Mouse (Mus musculus) small intestine, adult 10 weeks (tissue): Measurements from ENCODE around the gene Gm12355. TPM values are rescaled to one million over a fixed set of nuclear protein-coding genes. Genes with fewer than 3 reads are reported as not detected.

Experiments
- polyA plus RNA-seq: library from polyadenylated mRNA; stranded (reverse); fragments of 350-450 nt; fragmentation: Illumina TruSeq; extraction: RNeasy Lipid Tissue Mini Kit (QIAGEN cat#74804); gene quantifications from one replicate; pipeline ENCODE4 v1.2.3, GENCODE M21; 2014; ENCODE audit warnings: low replicate concordance

The Gm12355 gene
- polyA plus RNA-seq: not detected

GRCm38 (mm10) chr11:98625611-98626410 is at the start of gene Gm12355, which contains the start of gene Gsdma3:
TSS of gene Gm12355 (minus strand) at chr11:98625661.
TSS of gene Gsdma3 (plus strand) at chr11:98626360.

GRCm38 (mm10) chr11:98664091-98664490 is 38.6 kb upstream of the Gm12355 start, which contains the start of gene Gsdma:
TSS of gene Gsdma (plus strand) at chr11:98664351.

GRCm38 (mm10) chr11:98646459-98646858 is 21.0 kb upstream of the Gm12355 start, which contains the start of gene Gsdma2:
TSS of gene Gsdma2 (plus strand) at chr11:98646759.

GRCm38 (mm10) chr11:98597991-98598390 is 27.5 kb downstream of the Gm12355 start, which contains the start of gene Lrrc3c:
TSS of gene Lrrc3c (plus strand) at chr11:98598291.

GRCm38 (mm10) chr11:98586892-98587563 is 38.4 kb downstream of the Gm12355 start, which contains the start of gene Ormdl3:
TSS of gene Ormdl3 (minus strand) at chr11:98587368.

Other genes with a start within 250 kb of the Gm12355 start
- gene Tcap, start 241.8 kb downstream of the Gm12355 start, polyA plus RNA-seq: not detected
- not detected for gene Pnmt, start 239.2 kb downstream of the Gm12355 start, polyA plus RNA-seq
- not detected for gene Pgap3, start 225.2 kb downstream of the Gm12355 start, polyA plus RNA-seq
- 2.1 TPM for gene Erbb2, start 213.2 kb downstream of the Gm12355 start, polyA plus RNA-seq
- gene Mien1, start 186.7 kb downstream of the Gm12355 start, polyA plus RNA-seq: 31.8 TPM
- gene Grb7, start 179.3 kb downstream of the Gm12355 start, polyA plus RNA-seq: 2.2 TPM
- 5.1 TPM for gene Ikzf3, start 79.6 kb downstream of the Gm12355 start, polyA plus RNA-seq
- gene Zpbp2, start 74.6 kb downstream of the Gm12355 start, polyA plus RNA-seq: 1.0 TPM
- 5.3 TPM for gene Ormdl3, start 38.3 kb downstream of the Gm12355 start, polyA plus RNA-seq
- gene Lrrc3c, start 27.4 kb downstream of the Gm12355 start, polyA plus RNA-seq: not detected
- not detected for gene Gsdma3, start 699 bp upstream of the Gm12355 start, polyA plus RNA-seq
- gene Gsdma2, start 21.1 kb upstream of the Gm12355 start, polyA plus RNA-seq: 0.71 TPM
- 0.33 TPM for gene Gsdma, start 38.7 kb upstream of the Gm12355 start, polyA plus RNA-seq
- 9.9 TPM for gene Psmd3, start 56.9 kb upstream of the Gm12355 start, polyA plus RNA-seq
- gene Csf3, start 75.6 kb upstream of the Gm12355 start, polyA plus RNA-seq: not detected
- gene Med24, start 103.8 kb upstream of the Gm12355 start, polyA plus RNA-seq: 0.97 TPM
- gene Thra, start 115.0 kb upstream of the Gm12355 start, polyA plus RNA-seq: 3.7 TPM
- gene Nr1d1, start 149.7 kb upstream of the Gm12355 start, polyA plus RNA-seq: 3.0 TPM
- 71.9 TPM for gene Msl1, start 169.9 kb upstream of the Gm12355 start, polyA plus RNA-seq
- gene Casc3, start 179.2 kb upstream of the Gm12355 start, polyA plus RNA-seq: 18.7 TPM
- gene Rapgefl1, start 211.1 kb upstream of the Gm12355 start, polyA plus RNA-seq: 4.2 TPM
- 19.3 TPM for gene Wipf2, start 238.0 kb upstream of the Gm12355 start, polyA plus RNA-seq